Mouse (Mus musculus): ENCODE results near the gene Naif1. TPM values are rescaled to one million over a fixed set of nuclear protein-coding genes. Genes with fewer than 3 reads are reported as not detected.

Naif1 gene
- total and polyA plus RNA-seq, 3 experiments = 2.7 to 6.5 (median 3.5) TPM

DNA sequence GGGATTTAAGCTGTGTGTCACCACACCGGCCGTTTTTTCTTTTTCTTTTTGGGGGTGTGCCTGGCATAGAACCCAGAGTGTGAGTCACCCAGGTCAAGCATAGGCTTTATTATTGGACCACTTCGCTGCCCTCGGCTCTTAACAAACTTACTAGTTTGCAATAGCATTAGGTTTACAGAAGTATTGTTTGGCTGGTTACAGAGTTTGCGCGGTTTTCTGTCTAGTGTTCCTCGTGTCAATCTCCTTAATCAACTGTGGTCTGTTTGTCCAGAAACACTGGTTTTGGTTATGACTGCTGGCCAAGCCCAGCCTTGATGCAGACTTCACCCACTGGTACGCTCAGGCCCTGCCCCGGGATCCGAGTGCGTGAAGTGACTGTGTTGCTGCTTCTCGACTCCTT is 52.6 kb downstream of the Naif1 start:
- Histone ChIP-seq H3K4me1 (ENCODE audit: control insufficient read depth in 1 of 2, insufficient read depth in 2 of 2) (peaks cover 0 to 4% of the 10 kb centered on the region in 2 experiments; a peak in 1 of 4 replicates), H3K4me3 (replicated peaks in 1 of 3; ENCODE audit: low read depth in 2 of 3, low read length in 2 of 3, poor library complexity in 1 of 3) (no peak overlapping the region), H3K27ac (ENCODE audit: insufficient read depth, low read depth) (no peak overlapping the region), H3K79me2 (replicated peaks; ENCODE audit: control insufficient read depth, extremely low read depth, insufficient read depth, poor library complexity, severe bottlenecking) (no peaks in the 10 kb centered on the region), H3K9me3 (replicated peaks; ENCODE audit: low read length) (peaks cover 11% of the 10 kb centered on the region), H3K9ac (ENCODE audit: insufficient read depth, low read depth) (no peak overlapping the region), H3K36me3 (replicated peaks in 1 of 2; ENCODE audit: control insufficient read depth in 1 of 2, insufficient read depth in 1 of 2, low read length in 1 of 2) (no peaks in the 10 kb centered on the region), H3K27me3 (replicated peaks) (no peaks in the 10 kb centered on the region), H3K4me2 (ENCODE audit: insufficient read depth, low read depth, poor library complexity, severe bottlenecking) (no peak overlapping the region)
- no peak for DNase-seq (ENCODE audit: extremely low read depth)
- dilution Hi-C loops (cut with MboI; ENCODE audit: extremely low pct_ligation_motif_present, extremely low pct_unique_long_range_greater_than_20kb, low sequenced_read_pairs) = no loop called here
- in situ Hi-C loops (cut with MboI; ENCODE audit: low pct_ligation_motif_present, low pct_unique_long_range_greater_than_20kb, low sequenced_read_pairs) = no loop called here
- TF ChIP-seq ELF1 (IDR thresholded peaks at IDR 0.05; ENCODE audit: low read depth, low read length) (no peak), GABPA (IDR thresholded peaks at IDR 0.05; ENCODE audit: insufficient replicate concordance, low read depth, low read length) (no peak), ZC3H11A (IDR thresholded peaks at IDR 0.05; ENCODE audit: low read depth, low read length) (no peak), KAT2A (IDR thresholded peaks at IDR 0.05; ENCODE audit: insufficient replicate concordance, low read length) (no peak), POLR2AphosphoS2 (IDR thresholded peaks at IDR 0.05; ENCODE audit: low read depth, low read length) (no peak), CHD1 (IDR thresholded peaks at IDR 0.05; ENCODE audit: low read depth, low read length) (no peak), MEF2A (IDR thresholded peaks at IDR 0.05; ENCODE audit: borderline replicate concordance, low read depth, low read length) (no peak), CHD2 (IDR thresholded peaks at IDR 0.05; ENCODE audit: low read length) (no peak), E2F4 (IDR thresholded peaks at IDR 0.05; ENCODE audit: insufficient replicate concordance, low read depth, low read length) (no peak), TCF12 (IDR thresholded peaks at IDR 0.05; ENCODE audit: low read depth, low read length) (no peak), UBTF (IDR thresholded peaks at IDR 0.05; ENCODE audit: low read depth, low read length) (no peak), JUN (IDR thresholded peaks at IDR 0.05; ENCODE audit: insufficient read depth, low read depth, low read length) (no peak), SMC3 (IDR thresholded peaks at IDR 0.05; ENCODE audit: low read depth, low read length) (no peak), POLR2A (IDR thresholded peaks at IDR 0.05; ENCODE audit: low read depth, low read length) (no peak), PAX5 (IDR thresholded peaks at IDR 0.05; ENCODE audit: low read length) (no peak), RAD21 (IDR thresholded peaks at IDR 0.05; ENCODE audit: low read depth, low read length) (no peak)

- H3K27me3 ChIP-seq (replicated peaks) = no peaks in the 10 kb centered on the region
- no peaks in the 10 kb centered on the region for H3K79me2 ChIP-seq (replicated peaks; ENCODE audit: control insufficient read depth, extremely low read depth, insufficient read depth, poor library complexity, severe bottlenecking)
- dilution Hi-C loops (cut with MboI; ENCODE audit: extremely low pct_ligation_motif_present, extremely low pct_unique_long_range_greater_than_20kb, low sequenced_read_pairs) = no loop called here
- H3K4me2 ChIP-seq (ENCODE audit: insufficient read depth, low read depth, poor library complexity, severe bottlenecking) = no peak overlapping the region
- H3K36me3 ChIP-seq (replicated peaks in 1 of 2; ENCODE audit: control insufficient read depth in 1 of 2, insufficient read depth in 1 of 2, low read length in 1 of 2) = no peaks in the 10 kb centered on the region
- in situ Hi-C loops (cut with MboI; ENCODE audit: low pct_ligation_motif_present, low pct_unique_long_range_greater_than_20kb, low sequenced_read_pairs) = no loop called here
- no peak overlapping the region for H3K9ac ChIP-seq (ENCODE audit: insufficient read depth, low read depth)
- no peak overlapping the region for H3K4me3 ChIP-seq (replicated peaks in 1 of 3; ENCODE audit: low read depth in 2 of 3, low read length in 2 of 3, poor library complexity in 1 of 3)
- H3K9me3 ChIP-seq (replicated peaks; ENCODE audit: low read length) = peaks cover 8% of the 10 kb centered on the region
- H3K27ac ChIP-seq (ENCODE audit: insufficient read depth, low read depth) = no peak overlapping the region
- peaks cover 0 to 4% of the 10 kb centered on the region in 2 experiments; a peak in 1 of 4 replicates for H3K4me1 ChIP-seq (ENCODE audit: control insufficient read depth in 1 of 2, insufficient read depth in 2 of 2)
- no peak for TF ChIP-seq ZC3H11A (IDR thresholded peaks at IDR 0.05; ENCODE audit: low read depth, low read length)
- TF ChIP-seq JUN (IDR thresholded peaks at IDR 0.05; ENCODE audit: insufficient read depth, low read depth, low read length) = no peak
- TF ChIP-seq USF1 (IDR thresholded peaks at IDR 0.05; ENCODE audit: low read depth, low read length) = no peak
- no peak for TF ChIP-seq ZNF384 (IDR thresholded peaks at IDR 0.05; ENCODE audit: low read depth, low read length)
- DNase-seq (ENCODE audit: extremely low read depth) = no peak
Measured at GRCm38 (mm10) chr2:32503588-32503987, 53.3 kb downstream of the Naif1 start.

All from CH12.LX (cell line).